Mouse (Mus musculus) midbrain, embryonic 16.5 days (tissue): ENCODE measurements around the gene Plod1. TPM values are rescaled to one million over a fixed set of nuclear protein-coding genes. Genes with fewer than 3 reads are reported as not detected.
A peak's percentile ranks its signal among the peaks of the same experiment; 100 is the strongest.

Experiments used
- ATAC-seq: fragments of 200-750 bp; cut with Nextera tagmentation; 2 replicates; pipeline ENCODE4 v1.8.0; 2017; ENCODE audit warnings: moderate TSS enrichment
- H3K27ac ChIP-seq: fragments of 300-500 bp; sonication (generic); 2 replicates; pipeline ENCODE4 v1.5.1; 2014; ENCODE audit warnings: mild to moderate bottlenecking, low read length, mixed read lengths
- H3K27me3 ChIP-seq: fragments of 300-500 bp; sonication (generic); 2 replicates; pipeline ENCODE4 v1.6.1; 2014; ENCODE audit warnings: low read depth, low read length, mixed read lengths; ENCODE audit not compliant: control insufficient read depth, insufficient read depth
- H3K36me3 ChIP-seq: fragments of 300-500 bp; sonication (generic); 2 replicates; pipeline ENCODE4 v1.6.1; 2014; ENCODE audit warnings: mild to moderate bottlenecking, low read length, moderate library complexity, mixed read lengths; ENCODE audit not compliant: control insufficient read depth, insufficient read depth
- H3K4me1 ChIP-seq: fragments of 300-500 bp; sonication (generic); 2 replicates; pipeline ENCODE4 v1.6.1; 2014; ENCODE audit warnings: mild to moderate bottlenecking, low read length, mixed read lengths; ENCODE audit not compliant: control insufficient read depth, insufficient read depth
- H3K4me2 ChIP-seq: fragments of 300-500 bp; sonication (generic); 2 replicates; pipeline ENCODE4 v1.6.1; 2014; ENCODE audit warnings: mild to moderate bottlenecking, low read length, mixed read lengths
- H3K4me3 ChIP-seq: fragments of 300-500 bp; sonication (generic); 2 replicates; pipeline ENCODE4 v1.5.1; 2014; ENCODE audit warnings: low read depth, mild to moderate bottlenecking, low read length, moderate library complexity, mixed read lengths
- H3K9ac ChIP-seq: fragments of 300-500 bp; sonication (generic); 2 replicates; pipeline ENCODE4 v1.6.1; 2014; ENCODE audit warnings: low read depth, low read length, mixed read lengths
- H3K9me3 ChIP-seq: fragments of 300-500 bp; sonication (generic); replicated peaks from 2 replicates; pipeline ENCODE4 v1.6.1; 2014; ENCODE audit warnings: mild to moderate bottlenecking, low read length, mixed read lengths; ENCODE audit not compliant: control insufficient read depth, poor library complexity, severe bottlenecking
- WGBS: fragments of 180-500 bp; shearing (Covaris S2); extraction: QIAGEN DNeasy Blood & Tissue Kit; methylation state at CpG from one replicate; pipeline ENCODE4 v1.1.7; 2014; 5-methylcytosine and 5-hydroxymethylcytosine counted together
- polyA plus RNA-seq: library from polyadenylated mRNA; unstranded; fragments of >200 nt; fragmentation: Nextera tagmentation; extraction: Ambion mirVana; gene quantifications from 2 replicates; pipeline ENCODE4 v1.2.1, GENCODE M21; 2015

The Plod1 gene
- 20.8 and 21.2 TPM in 2 replicates for polyA plus RNA-seq

- Histone ChIP-seq H3K27me3 (peaks cover 2% of the 10 kb centered on the region; the same call in 1 of the 2 replicates), H3K36me3 (no peaks in the 10 kb centered on the region), H3K9me3 (no peaks in the 10 kb centered on the region), H3K27ac (no peak within 1 kb of the TSS), H3K4me3 (peak within 1 kb of the TSS; percentile 54), H3K9ac (peak within 1 kb of the TSS; percentile 67), H3K4me1 (peaks cover 3% of the 10 kb centered on the region), H3K4me2 (peak within 1 kb of the TSS; percentile 85)
- under 1% methylated on average over 50 of the region's 51 CpGs for WGBS
- peak; percentile 57 for ATAC-seq
These were observed at the start of gene Plod1 for GRCm38 (mm10) chr4:147936331-147936954. Gene Plod1, minus strand, starts transcription at chr4:147936767.

GRCm38 (mm10) chr4:147985205-147986132 is 48.9 kb upstream of the Plod1 start, which contains the start of gene Nppb:
Gene Nppb, plus strand, starts transcription at chr4:147985788.
- no peak for ATAC-seq
- H3K36me3 ChIP-seq, result no peaks in the 10 kb centered on the region
- 36% methylated on average over 20 of the region's 20 CpGs for WGBS
- no peak within 1 kb of the TSS for H3K27ac ChIP-seq
- no peaks in the 10 kb centered on the region for H3K4me1 ChIP-seq
- H3K27me3 ChIP-seq, result no peaks in the 10 kb centered on the region
- H3K4me3 ChIP-seq, result no peak within 1 kb of the TSS
- no peaks in the 10 kb centered on the region for H3K9me3 ChIP-seq
- no peak within 1 kb of the TSS for H3K4me2 ChIP-seq
- H3K9ac ChIP-seq, result no peak within 1 kb of the TSS

GRCm38 (mm10) chr4:147979441-147979860 is 42.9 kb upstream of the Plod1 start:
- H3K4me2 ChIP-seq, result no peak overlapping the region
- H3K27me3 ChIP-seq, result no peaks in the 10 kb centered on the region
- WGBS, result 78% methylated on average over 7 of the region's 7 CpGs
- no peaks in the 10 kb centered on the region for H3K4me1 ChIP-seq
- no peak overlapping the region for H3K9ac ChIP-seq
- ATAC-seq, result no peak
- no peaks in the 10 kb centered on the region for H3K9me3 ChIP-seq
- H3K4me3 ChIP-seq, result no peak overlapping the region
- H3K36me3 ChIP-seq, result no peaks in the 10 kb centered on the region
- no peak overlapping the region for H3K27ac ChIP-seq

- H3K9me3 ChIP-seq, result no peaks in the 10 kb centered on the region
- H3K27me3 ChIP-seq, result no peaks in the 10 kb centered on the region
- no peak for ATAC-seq
- H3K36me3 ChIP-seq, result no peaks in the 10 kb centered on the region
- H3K4me1 ChIP-seq, result no peaks in the 10 kb centered on the region
- H3K27ac ChIP-seq, result no peak overlapping the region
- H3K4me3 ChIP-seq, result no peak overlapping the region
- no peak overlapping the region for H3K9ac ChIP-seq
- H3K4me2 ChIP-seq, result no peak overlapping the region
- WGBS, result 92% methylated on average over 6 of the region's 6 CpGs
These were observed 41.8 kb upstream of the Plod1 start for GRCm38 (mm10) chr4:147978391-147978790.

- 81% methylated on average over 4 of the region's 4 CpGs for WGBS
- H3K4me1 ChIP-seq, result no peaks in the 10 kb centered on the region
- no peaks in the 10 kb centered on the region for H3K27me3 ChIP-seq
- no peaks in the 10 kb centered on the region for H3K9me3 ChIP-seq
- no peak overlapping the region for H3K4me2 ChIP-seq
- ATAC-seq, result no peak
- H3K36me3 ChIP-seq, result no peaks in the 10 kb centered on the region
- H3K4me3 ChIP-seq, result no peak overlapping the region
- no peak overlapping the region for H3K27ac ChIP-seq
- H3K9ac ChIP-seq, result no peak overlapping the region
These were observed 41.2 kb upstream of the Plod1 start for GRCm38 (mm10) chr4:147977726-147978125.

GRCm38 (mm10) chr4:147976237-147976636 is 39.7 kb upstream of the Plod1 start:
- Histone ChIP-seq H3K4me1 (no peaks in the 10 kb centered on the region), H3K36me3 (no peaks in the 10 kb centered on the region), H3K9ac (no peak overlapping the region), H3K27ac (no peak overlapping the region), H3K4me3 (no peak overlapping the region), H3K9me3 (no peaks in the 10 kb centered on the region), H3K27me3 (no peaks in the 10 kb centered on the region), H3K4me2 (no peak overlapping the region)
- 80% methylated on average over 3 of the region's 3 CpGs for WGBS
- no peak for ATAC-seq

GRCm38 (mm10) chr4:147969337-147969736 is 32.8 kb upstream of the Plod1 start:
- Histone ChIP-seq H3K27ac (no peak overlapping the region), H3K36me3 (no peaks in the 10 kb centered on the region), H3K9ac (no peak overlapping the region), H3K4me1 (no peaks in the 10 kb centered on the region), H3K4me2 (no peak overlapping the region), H3K27me3 (no peaks in the 10 kb centered on the region), H3K9me3 (no peaks in the 10 kb centered on the region), H3K4me3 (no peak overlapping the region)
- 63% methylated on average over 8 of the region's 9 CpGs for WGBS
- no peak for ATAC-seq

- no peak overlapping the region for H3K9ac ChIP-seq
- no peaks in the 10 kb centered on the region for H3K27me3 ChIP-seq
- no peak for ATAC-seq
- 72% methylated on average over 2 of the region's 2 CpGs for WGBS
- no peak overlapping the region for H3K4me3 ChIP-seq
- no peak overlapping the region for H3K27ac ChIP-seq
- no peaks in the 10 kb centered on the region for H3K9me3 ChIP-seq
- H3K4me2 ChIP-seq, result no peak overlapping the region
- H3K36me3 ChIP-seq, result no peaks in the 10 kb centered on the region
- no peaks in the 10 kb centered on the region for H3K4me1 ChIP-seq
These were observed 32.2 kb upstream of the Plod1 start for GRCm38 (mm10) chr4:147968816-147969215.

- no peak overlapping the region for H3K9ac ChIP-seq
- no peaks in the 10 kb centered on the region for H3K27me3 ChIP-seq
- no peak for ATAC-seq
- no peak overlapping the region for H3K27ac ChIP-seq
- WGBS, result 86% methylated on average over 7 of the region's 7 CpGs
- H3K4me3 ChIP-seq, result no peak overlapping the region
- no peaks in the 10 kb centered on the region for H3K36me3 ChIP-seq
- H3K4me1 ChIP-seq, result no peaks in the 10 kb centered on the region
- no peak overlapping the region for H3K4me2 ChIP-seq
- no peaks in the 10 kb centered on the region for H3K9me3 ChIP-seq
These were observed 29.1 kb upstream of the Plod1 start for GRCm38 (mm10) chr4:147965712-147966111.
